Mouse (Mus musculus): Measurements from ENCODE around the gene Dgki. TPM values are rescaled to one million over a fixed set of nuclear protein-coding genes. Genes with fewer than 3 reads are reported as not detected.

Dgki gene
- total RNA-seq, 2 experiments from 2014 or later, result 1.1 TPM; not detected in 1

DNA sequence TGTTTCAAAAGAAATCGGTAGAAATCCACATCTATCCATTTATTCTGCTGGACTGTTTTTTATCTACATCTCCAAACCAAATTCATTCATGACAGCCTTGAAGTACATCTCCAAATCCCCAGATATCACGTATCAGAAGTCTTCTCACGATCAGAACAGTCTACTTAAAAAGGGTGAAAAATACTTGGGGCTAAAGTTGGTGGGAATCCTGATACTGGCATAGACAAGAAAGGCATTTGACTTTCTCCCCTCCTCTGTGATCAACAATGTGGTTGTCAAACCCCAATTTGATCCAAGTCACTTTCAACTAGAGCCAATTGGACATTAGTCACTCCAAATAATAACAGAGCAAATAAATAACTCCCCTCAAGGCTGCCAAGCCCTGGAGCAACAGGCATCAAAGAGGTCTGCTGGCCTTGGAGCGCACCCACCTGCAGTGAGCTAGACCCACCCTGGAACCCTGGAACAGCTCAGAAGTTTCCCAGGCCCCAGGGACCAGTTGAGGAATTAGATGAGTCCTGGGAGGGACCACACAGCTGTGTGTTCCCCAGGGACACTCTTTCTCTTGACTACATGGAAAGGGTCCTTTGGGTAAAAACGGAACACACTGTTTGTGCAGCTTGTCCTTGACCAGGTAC lies 499.6 kb downstream of the Dgki start:
- no peak for ATAC-seq (replicated peaks; ENCODE audit: low FRiP score, poor library complexity, severe bottlenecking)

- no peak for ATAC-seq (replicated peaks; ENCODE audit: low FRiP score, poor library complexity, severe bottlenecking)
Measured at GRCm38 (mm10) chr6:36797066-36797655, 502.8 kb downstream of the Dgki start.

Other genes starting within 250 kb of the Dgki start
- 2.5 and 2.9 TPM in 2 replicates for gene Creb3l2, start 142.0 kb upstream of the Dgki start, total RNA-seq (2015; ENCODE audit: low replicate concordance)
- gene Creb3l2, start 142.0 kb upstream of the Dgki start, total RNA-seq (2017; ENCODE audit: low replicate concordance), result 0.70 and 1.1 TPM in 2 replicates
- not detected in 2 replicates for gene Akr1d1, start 230.0 kb upstream of the Dgki start, total RNA-seq (2015; ENCODE audit: low replicate concordance)
- gene Akr1d1, start 230.0 kb upstream of the Dgki start, total RNA-seq (2017; ENCODE audit: low replicate concordance), result not detected in 2 replicates